Mouse (Mus musculus) frontal cortex, postnatal 25 days (tissue): ENCODE results near the gene Nqo1.

Experiments
- DNase-seq, 2 experiments: peaks; one replicate each; pipeline ENCODE4 v3.0.0; 2022; ENCODE audit warnings: low spot score in 2 of 2

Nqo1 gene

GRCm38 (mm10) chr8:107403038-107403781 lies at the start of gene Nqo1:
Gene Nqo1 (minus strand): TSS chr8:107403206.
- DNase-seq, result peak; percentile 16 to 39

- DNase-seq, result no peak
Measured at GRCm38 (mm10) chr8:107451414-107452066, 48.5 kb upstream of the Nqo1 start.

DNA sequence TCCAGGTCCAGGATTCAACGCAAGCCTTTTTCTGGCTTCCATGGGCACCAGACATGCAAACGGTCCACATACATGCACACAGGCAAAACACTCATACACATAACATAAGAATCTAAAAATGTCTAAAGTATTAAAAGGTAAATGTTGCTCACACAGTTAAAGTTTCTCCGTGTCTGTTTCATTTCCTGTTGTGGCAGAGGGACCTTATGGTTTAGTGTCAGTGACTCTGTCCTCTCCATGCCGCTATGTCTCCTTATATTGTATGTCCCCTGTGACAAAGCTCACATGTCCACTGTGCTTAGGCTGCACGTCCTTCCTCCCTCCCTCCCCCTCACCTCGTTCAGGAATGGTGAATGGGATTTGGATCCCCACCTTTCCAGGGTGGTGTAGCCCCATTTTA lies 46.6 kb upstream of the Nqo1 start:
- DNase-seq, result no peak

GRCm38 (mm10) chr8:107449130-107449529 lies 46.1 kb upstream of the Nqo1 start:
- no peak for DNase-seq

- DNase-seq, result no peak
Measured at GRCm38 (mm10) chr8:107448382-107448889, 45.4 kb upstream of the Nqo1 start.

- no peak for DNase-seq
Measured at GRCm38 (mm10) chr8:107447713-107448112, 44.7 kb upstream of the Nqo1 start.

DNA sequence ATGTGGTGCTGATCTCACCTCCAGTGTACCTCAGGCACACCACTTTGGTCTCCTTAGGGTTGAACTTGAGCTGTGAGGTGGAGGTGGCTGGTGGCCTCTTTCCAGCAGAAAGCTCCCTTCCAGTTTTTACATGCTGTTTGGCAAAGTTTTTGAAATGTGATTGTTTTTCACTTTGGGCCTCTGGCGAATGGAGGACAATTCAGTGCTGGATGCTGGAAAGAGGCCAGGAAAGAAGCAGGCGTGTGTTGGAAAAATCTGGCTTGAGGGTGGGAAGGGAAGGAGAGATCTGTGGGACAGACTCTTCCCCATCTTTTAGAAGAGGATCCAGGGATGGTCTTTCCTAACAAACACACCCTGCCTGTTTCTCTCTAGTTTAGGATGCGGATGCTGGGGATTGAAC lies 41.6 kb upstream of the Nqo1 start:
- DNase-seq, result no peak

- DNase-seq, result no peak
Measured at GRCm38 (mm10) chr8:107439880-107440625, 37.0 kb upstream of the Nqo1 start.

DNA sequence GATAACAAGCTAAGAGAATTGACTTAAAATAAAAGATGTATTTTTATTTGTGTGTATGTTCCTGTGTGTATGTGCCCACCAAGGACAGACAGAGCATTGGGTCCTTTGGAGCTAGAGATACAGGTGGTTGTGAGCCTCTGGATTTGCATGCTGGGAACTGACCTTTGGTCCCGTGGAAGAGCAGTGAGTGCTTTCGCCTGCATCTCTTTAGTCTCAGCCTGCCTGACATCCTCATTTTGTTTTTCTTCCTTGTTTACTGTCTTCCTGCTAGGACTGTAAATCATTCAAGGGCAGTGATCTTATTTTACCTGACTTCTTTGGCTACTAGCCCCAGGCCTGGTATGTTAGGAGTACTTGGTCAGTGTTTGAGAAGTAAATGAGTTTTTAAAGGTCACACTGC lies 34.7 kb upstream of the Nqo1 start:
- DNase-seq, result no peak

DNA sequence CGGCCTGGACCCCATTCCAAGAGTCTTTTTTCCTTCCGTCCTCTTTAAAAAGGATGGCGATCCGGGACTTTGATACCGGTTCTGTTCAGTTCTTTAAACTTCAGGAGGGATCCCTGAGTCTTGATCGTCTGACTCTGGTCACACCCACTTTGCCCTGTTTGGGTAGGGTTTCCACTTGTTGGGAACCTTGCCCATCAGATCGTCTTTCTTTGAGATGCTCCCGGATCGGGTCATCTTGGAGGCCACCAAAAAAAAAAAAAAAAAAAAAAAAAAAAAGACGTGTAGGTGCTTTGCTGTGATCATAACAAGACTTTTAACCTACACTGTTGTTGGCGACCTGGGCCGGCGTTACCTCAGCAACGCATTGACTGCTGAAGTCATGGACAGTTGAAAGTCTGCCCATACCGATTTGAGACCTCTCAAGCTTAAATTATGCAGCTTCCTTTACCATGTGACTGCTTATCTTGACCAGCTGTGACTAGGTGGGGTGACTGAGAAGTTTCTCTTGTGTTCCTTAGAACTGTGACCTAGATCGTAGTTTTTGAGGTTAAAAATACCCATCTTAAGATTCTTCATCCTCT lies 33.9 kb upstream of the Nqo1 start:
- DNase-seq, result no peak

DNA sequence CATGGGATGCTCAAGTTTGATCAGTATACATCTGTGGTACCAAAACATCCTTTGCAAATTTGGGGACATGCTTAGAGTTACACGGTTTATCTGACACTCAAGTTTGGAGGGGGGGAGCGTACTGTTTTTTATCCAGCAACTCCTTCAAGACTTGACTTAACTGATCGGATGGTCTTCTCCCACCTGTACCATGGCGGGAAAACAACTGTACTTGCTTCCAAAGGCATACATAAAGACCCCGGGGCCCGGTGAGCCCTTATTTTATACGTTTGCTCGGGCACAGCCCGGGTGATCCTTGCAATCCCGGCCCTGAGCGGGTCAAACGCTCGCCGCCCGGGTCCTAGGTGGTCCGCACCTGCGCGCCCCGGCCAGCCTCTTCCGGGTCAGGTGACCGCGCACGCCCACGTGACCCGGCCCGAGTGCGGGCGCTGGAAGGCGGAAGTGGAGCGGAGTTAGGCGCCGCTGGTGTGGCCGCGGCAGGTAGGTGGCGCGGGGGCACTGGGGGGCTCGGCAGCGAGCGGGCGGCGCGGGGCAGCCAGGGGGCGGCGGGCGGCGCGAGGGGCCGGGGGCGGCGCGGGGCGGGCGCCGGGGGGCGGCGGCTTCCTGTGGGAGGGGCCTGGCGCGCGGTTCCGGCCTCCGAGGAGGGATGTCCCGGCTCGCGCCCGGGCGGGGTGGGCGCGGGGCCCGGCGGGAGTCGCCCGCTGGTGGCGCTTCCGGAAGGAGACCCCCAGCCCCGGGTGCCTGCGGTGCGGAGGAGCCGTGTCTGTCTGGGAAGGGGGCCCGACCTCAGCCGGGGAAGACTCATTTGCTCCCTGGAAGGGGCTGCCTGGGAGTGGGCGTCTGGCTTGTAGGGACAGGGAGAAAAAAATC lies 33.2 kb upstream of the Nqo1 start, which contains the start of gene Wwp2:
TSS of gene Wwp2 (plus strand) at position 404 of the 870 bp plus-strand sequence.
- peak; percentile 61 to 63 for DNase-seq

- DNase-seq, result no peak
Measured at GRCm38 (mm10) chr8:107435421-107435961, 32.5 kb upstream of the Nqo1 start.

GRCm38 (mm10) chr8:107430821-107431220 lies 27.8 kb upstream of the Nqo1 start:
- no peak for DNase-seq

- no peak for DNase-seq
Measured at GRCm38 (mm10) chr8:107425230-107425597, 22.2 kb upstream of the Nqo1 start.

- peak; percentile 97 to 98 for DNase-seq
Measured at GRCm38 (mm10) chr8:107424597-107425229, 21.7 kb upstream of the Nqo1 start, which contains the start of gene Nob1. Gene Nob1 (minus strand): TSS chr8:107425051.

DNA sequence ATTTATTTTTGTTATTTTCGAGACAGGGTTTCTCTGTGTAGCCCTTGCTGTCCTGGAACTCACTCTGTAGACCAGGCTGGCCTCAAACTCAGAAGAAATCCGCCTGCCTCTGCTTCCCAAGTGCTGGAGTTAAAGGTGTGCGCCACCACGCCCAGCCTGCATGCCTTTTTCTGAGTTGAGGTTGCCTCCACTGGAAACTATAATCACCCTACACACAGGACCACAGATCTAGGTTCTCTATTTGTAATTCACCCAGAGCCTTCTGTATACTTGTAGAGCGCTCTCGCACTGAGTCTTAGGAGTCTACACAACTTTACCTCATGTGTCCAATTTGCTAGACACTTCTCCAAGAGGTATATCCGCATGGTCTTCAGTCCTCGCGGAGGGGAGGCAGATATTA lies 21.2 kb upstream of the Nqo1 start:
- no peak for DNase-seq

DNA sequence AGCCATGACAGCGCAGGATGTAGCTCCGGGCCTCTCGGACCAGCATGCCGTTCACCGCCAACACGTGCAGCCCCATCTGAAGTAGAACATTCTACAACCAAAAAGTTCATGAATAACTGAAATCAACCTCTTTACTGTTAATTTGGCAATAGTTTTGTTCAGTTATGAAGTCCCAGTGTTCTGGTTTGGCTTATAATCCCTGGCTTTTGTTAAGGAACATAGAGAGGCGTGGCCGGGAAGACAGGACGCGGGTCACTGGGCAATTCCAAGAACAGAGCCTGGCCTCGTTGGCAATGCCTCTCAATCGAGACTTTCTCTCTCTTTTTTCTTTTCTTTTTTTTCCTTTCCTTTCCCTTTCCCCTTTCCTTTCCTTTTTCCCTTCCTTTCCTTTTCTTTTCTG lies 14.0 kb upstream of the Nqo1 start:
- DNase-seq, result no peak

GRCm38 (mm10) chr8:107413881-107414280 lies 10.9 kb upstream of the Nqo1 start:
- DNase-seq, result no peak

GRCm38 (mm10) chr8:107412552-107412951 lies 9.5 kb upstream of the Nqo1 start:
- no peak for DNase-seq

GRCm38 (mm10) chr8:107411391-107411790 lies 8.4 kb upstream of the Nqo1 start:
- DNase-seq, result no peak
